Mouse (Mus musculus) gastrocnemius, adult 8-10 months (tissue): ENCODE measurements around the gene Taok1. TPM values are rescaled to one million over a fixed set of nuclear protein-coding genes. Genes with fewer than 3 reads are reported as not detected.
A peak's percentile ranks its signal among the peaks of the same experiment; 100 is the strongest.

ENCODE experiments used
- DNase-seq, 2 experiments: peaks; one replicate each; pipeline ENCODE4 v3.0.0; 2022; ENCODE audit warnings: low spot score in 2 of 2
- total RNA-seq, 4 experiments: library from RNA; stranded (reverse); gene quantifications; 2 replicates each; pipeline ENCODE4 v1.2.4; 2022

Gene Taok1
- total RNA-seq, 4 experiments from 2014 or later, result 37.9 to 48.6 (median 40.6) TPM

DNA sequence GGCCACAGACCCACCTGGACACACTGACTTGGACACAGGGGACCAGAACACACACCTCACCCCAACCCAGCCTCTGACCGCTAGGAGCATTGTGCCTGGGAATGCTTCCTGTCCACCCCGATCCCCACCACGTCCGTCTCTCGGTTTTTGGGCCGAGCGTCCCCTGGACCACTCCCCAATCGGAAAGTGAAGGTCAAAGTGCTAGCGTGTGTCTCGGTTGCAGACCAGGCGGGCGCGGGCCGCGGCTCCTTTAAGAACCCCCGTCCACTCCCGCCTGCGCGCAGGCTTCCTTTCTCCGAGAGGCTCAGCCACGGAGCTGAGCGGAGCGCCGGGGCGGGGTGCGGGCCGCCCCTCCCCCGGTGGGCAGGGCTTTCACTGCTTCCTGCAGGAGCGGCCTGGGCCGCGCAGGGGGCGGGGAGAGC lies 114.7 kb downstream of the Taok1 start:
- peak; percentile 91 for DNase-seq

DNA sequence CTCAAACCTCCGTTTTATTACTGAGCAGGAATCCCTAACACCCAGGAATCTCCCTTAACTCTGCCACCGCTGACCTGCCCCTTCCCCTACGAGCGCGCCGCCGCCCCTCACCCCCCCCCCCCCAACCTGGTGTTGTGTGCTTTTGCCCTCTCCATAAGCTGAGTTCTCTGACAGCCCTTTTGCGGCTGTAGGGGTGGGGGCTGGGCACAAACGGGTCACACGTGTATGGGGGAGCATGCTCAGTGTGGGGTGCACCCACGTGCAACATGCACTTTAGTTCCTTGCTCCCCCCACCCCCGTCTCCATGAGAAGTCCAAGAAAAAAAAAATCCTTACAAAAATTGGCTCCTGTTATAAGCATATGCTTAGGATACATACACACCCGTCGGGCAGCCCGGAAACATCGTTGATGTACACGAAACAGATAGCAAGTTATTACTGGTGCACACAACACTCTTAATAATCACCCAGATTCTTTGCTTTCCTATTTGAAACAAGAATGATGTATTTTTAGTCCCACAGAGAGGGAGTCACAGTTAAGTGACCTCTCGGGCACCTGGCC lies 115.2 kb downstream of the Taok1 start:
- DNase-seq, result no peak

DNA sequence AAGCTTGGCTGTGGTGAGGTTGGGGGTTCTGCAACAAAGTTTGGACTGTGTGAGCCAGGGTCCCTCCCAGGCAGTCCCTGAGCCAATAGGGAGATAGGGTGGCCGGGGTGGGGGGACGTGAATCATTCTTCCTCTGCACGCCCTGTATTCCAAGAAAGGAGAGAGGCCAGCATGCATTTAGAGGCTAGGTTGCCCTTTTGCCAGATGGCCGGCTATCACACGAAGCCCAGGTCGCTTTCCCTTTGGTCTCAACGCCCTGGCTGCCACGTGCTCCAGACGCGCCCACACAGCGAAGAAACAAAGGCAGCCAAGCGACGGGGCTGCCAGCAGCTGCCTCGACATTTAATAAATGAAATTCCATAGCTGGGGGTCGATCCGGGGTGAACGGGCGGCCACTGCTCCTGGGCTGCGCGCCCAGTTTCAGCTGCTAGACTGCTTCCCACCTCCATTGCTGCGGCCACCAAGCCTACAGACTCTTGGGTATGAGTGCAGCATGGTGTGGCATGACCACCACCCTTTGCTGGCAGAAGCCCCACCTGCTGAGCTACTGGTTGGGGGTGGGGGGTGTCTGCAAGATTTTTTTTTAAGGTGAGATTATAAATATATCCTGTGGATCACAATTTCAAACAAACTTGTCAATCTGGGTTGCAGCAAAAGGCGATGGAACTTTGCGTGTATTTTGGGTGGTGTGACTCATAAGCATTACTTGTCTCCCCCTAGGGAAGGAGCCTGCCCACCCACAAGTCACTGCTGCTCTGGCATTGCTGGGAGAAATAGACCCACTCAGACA lies 115.9 kb downstream of the Taok1 start:
- DNase-seq, result peak in 1 of 2 experiments; percentile 56

DNA sequence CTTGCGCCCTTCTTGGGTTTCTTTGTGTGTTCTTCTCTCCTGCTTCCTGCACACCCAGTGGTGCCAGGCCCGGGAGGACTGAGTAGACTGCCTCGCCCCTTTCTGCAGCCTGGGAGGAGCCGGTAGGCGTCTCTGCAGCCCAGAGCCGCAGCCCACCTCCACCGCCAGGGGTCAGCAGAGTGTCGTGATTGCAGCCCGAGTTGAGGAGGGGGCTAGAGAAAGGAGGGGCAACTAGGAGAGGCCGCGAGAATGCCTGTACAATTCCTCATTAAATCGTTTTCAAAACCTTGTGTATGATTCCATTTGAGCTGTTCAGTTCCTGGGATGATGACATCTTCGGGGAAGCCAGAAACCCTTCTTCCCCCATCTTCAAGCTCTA lies 116.5 kb downstream of the Taok1 start:
- peak; percentile 75 to 81 for DNase-seq

DNA sequence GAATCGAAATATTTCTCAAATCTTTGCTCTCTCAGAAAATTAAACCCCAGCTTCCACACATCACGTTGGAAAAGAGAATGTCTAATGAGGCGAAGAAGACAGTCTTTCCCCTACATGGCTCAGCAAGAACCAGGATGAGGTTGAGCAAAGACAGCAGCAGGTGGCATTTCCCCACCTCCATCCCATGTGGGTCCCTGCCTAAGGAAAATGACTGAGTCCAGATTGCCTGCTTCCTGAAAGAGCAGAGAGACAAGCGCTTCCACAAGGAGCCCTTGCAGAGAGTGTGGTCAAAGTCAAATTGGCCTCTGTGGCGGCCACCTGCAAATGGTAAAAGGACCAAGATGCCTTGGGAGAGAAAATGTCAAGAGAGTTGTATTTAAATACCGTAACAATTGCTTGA lies 117.2 kb downstream of the Taok1 start:
- no peak for DNase-seq

DNA sequence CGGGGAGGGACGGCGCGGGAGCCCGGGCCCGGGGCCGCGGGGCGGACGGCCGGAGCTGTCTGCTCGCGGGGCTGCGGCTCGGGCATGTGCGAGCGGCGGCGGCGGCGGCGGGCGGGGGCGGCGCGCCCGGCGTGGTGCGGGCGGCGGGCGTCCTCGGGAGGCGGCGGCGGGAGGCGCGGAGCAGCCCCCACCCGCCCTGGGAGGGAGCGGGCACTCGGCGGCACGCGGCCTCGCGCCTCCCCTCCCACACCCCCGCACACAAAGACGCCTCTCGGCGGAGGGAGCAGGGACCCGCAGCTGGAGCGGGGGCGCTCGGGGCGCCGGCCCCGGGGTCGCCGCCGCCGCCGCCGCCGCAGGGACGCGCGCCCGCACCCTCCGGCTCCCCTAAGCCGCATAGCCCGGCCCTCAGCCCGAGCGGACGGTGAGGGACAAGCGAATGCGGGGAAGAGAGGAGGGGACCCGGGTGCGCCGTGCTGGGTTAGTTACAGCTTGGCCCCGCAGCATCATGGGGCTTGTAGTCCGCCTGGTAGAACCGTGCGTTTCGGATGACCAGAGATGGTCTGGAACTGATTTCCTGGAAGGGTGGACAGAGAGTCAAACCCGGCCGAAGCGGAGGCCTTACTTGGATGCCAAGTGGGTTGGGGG lies 117.9 kb downstream of the Taok1 start, which contains the start of gene Ankrd13b:
TSS of gene Ankrd13b (minus strand) at position 88 of the 645 bp plus-strand sequence.
- DNase-seq, result peak in 1 of 2 experiments; percentile 60

DNA sequence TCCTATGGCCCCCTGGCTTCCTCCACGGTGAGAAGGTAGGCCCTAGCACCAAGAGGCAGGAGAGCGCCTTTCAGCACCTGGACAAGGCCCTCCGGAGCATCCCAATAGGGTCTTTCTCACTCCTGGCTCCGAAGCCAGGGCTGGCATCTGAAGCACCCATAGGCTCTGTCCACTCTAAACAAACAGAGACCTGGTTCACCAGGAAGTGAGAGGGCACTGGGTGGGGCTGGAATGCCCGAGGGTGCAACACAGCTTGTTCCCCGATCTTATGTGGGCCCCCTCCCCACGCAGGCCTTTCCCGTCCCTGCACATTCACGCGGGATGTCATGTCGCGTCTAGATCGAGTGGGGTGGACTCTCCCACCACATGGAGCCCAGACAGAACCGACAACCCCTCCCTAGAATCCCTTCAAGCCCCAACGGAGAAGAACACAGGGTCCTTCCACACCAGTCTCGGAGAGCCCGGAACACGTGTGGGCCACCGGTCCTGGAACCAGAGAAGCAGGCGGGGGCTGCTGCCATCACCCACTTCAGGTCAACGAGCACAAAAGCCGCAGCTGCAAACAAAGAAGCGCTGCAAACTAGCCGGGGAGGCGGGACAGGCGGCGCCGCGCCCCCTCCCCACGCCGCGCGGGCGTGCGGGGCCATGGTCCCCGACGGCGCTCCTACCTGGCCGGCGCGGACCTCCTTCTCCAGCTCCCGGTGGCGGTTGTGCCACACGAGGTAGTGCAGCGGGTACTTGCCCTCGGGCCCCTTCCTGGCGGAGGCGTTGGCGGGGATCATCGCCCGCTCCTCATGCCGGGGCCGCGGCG lies 118.6 kb downstream of the Taok1 start:
- DNase-seq, result no peak

DNA sequence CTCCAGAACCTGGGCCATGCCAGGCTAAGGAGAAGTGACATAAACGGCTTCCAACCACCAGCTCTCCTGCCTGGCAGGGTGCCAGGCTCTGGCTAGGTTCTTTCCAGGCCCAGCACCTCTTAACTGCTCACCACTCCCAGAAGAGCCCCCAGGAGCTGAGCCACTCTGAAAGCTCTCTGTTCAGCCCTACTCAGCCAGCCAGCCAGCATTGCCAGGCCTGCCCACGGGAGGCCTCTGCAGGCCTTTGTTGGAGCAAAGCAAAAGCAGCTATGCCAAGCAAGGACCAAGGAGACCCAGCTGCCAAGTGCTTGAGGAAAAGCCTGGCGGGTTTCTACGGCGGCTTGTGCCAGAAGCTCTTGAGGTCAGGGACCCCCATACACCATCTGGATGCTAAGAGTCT lies 120.8 kb downstream of the Taok1 start:
- no peak for DNase-seq

DNA sequence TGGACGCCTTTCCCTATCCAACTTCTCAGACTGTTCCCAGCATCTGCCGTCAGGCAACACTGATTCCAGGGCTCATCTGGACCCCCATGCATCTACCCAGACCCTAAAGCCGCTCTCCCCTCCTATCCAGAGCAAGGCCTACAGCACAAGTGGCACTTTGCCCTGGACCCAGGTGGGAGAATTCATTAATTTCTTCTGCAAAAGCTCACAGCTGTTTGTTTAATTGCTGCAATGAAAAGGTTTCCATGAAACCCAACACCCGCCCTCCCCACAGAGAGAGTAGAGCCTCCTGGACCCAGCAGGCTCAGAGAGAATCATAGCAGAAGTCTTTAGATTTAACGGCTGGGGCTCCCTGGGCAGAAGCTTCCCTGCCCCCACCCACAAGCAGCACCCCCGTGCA lies 122.4 kb downstream of the Taok1 start:
- DNase-seq, result no peak

DNA sequence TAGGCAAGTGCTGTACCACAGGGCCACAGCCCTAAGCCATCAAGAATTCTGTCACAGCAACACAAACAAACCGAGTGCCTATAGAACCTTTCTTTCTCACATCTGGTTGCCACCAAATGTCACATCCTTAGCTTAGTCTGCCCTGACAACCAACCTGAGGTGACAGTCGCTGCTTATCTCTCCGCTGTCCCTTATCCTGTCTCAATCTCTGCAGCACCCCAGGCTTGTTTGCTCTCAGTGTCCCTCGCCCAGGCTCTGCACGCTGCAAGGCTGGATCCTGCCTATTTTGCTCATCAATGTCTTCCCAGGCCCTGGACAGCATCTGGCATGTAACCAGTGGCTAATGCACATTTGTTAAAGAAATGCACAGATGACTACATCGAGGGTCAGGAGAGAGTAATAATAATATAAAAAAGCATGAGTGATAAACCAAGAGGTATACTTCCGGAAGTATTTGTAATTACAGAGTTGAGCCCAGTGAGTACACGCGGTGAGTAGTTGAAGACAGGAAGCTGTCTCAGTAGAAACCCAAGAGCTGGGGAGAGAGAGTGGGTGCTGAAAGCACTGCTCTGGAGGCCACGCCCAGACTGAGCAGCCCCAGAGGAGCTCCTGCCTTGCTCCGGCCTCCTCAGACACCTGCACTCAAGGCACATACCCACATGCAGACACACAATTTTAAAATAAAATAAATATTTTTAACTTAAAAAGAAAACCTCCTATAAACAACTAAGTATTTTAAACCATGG lies 123.9 kb downstream of the Taok1 start:
- no peak for DNase-seq

DNA sequence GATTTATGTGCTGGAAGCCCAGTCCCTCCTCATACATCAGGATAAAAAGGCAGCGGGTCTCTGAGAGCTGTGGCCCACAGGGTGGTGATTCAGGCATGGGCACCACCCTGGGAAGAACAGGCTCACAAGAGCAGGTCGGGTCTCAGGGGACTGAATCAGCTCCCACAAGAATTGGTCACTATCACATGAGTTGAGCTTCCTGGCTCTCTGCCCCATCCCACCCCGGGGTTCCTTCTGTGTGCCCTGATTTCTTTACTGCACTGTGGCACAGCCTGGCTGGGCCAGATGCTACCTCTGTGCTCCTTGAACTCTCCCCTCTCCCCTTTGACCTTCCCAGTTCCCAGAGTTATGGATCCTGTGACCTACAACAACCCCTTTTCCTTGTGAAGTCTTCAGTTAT lies 124.6 kb downstream of the Taok1 start:
- DNase-seq, result no peak

Other genes with a start within 250 kb of the Taok1 start
- 100 to 1,000 TPM; 159 to 184 (median 168) TPM for gene Coro6, start 145.4 kb downstream of the Taok1 start, total RNA-seq
- 10 to 100 TPM in 3 of 4 experiments, 1 to 10 TPM in 1; 9.1 to 13.7 (median 11.7) TPM for gene Ankrd13b, start 118.1 kb downstream of the Taok1 start, total RNA-seq
- gene Git1, start 114.3 kb downstream of the Taok1 start, total RNA-seq, result 10 to 100 TPM; 25.7 to 34.1 (median 29.7) TPM
- under 1 TPM; 0.10 to 0.92 (median 0.39) TPM for gene Abhd15, start 92.7 kb downstream of the Taok1 start, total RNA-seq
- 1 to 10 TPM; 3.3 to 6.0 (median 3.8) TPM for gene Trp53i13, start 91.8 kb downstream of the Taok1 start, total RNA-seq
- not detected for gene Gm10392, start 88.6 kb downstream of the Taok1 start, total RNA-seq
- 10 to 100 TPM; 31.0 to 38.3 (median 33.6) TPM for gene Nufip2, start 78.3 kb upstream of the Taok1 start, total RNA-seq
- gene Cryba1, start 117.5 kb upstream of the Taok1 start, total RNA-seq, result not detected
- gene Myo18a, start 155.4 kb upstream of the Taok1 start, total RNA-seq, result 100 to 1,000 TPM; 309 to 400 (median 330) TPM
- not detected for gene Gm10277, start 179.9 kb upstream of the Taok1 start, total RNA-seq